ENCODE assay signal across 9 mouse cellular contexts in the genomic region with DNA sequence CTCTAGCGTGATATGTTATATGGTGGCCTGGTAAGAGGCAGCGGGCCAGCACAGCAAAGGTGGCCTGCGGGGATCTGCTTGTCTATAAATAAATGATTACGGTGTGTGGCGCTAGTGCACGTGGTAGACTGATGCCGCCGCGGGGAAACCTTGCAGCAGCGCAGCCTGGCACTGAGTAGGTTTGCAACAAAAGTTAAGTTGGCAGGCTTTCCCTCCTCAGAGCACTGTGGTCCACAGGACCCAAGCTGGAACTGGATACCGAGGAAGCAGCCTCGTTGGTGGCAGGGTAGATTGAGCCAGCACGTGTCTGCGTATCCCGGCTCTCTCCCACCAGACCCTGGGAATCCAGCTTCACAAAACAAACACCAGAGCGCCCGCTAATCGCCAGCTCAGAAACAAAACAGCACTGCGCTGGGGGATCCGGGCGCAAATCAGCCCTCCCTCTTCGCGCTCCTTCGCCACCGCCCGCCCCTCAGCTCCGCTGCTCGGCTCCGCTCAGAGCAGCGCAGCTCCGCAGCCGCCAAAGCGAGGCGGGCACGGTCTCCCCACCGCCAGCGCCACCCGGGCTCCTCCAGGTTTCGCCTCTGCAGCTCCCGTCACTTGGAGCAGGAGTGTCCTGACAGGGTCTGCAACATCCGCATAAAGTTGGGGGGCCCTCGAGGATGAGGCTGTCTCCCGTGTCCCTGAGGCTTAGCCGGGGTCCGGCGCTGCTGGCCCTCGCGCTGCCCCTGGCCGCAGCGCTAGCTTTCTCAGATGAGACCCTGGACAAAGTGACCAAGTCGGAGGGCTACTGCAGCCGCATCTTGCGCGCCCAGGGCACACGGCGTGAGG. TPM values are rescaled to one million over a fixed set of nuclear protein-coding genes. Genes with fewer than 3 reads are reported as not detected.
DNase-seq lines count a peak whose midpoint lies in the region; ATAC-seq lines count a peak whose summit lies in the region.
"Had no signal": no experiment of that assay in that cellular context is flagged by ENCODE, and none has a peak within 500 bp of the region (broad histone marks: within the 10 kb centered on the region; RNA-seq: fewer than 3 reads in every experiment).

A gene (plus strand): TSS at position 332 of the 831 bp plus-strand sequence.

- peak; percentile 95 for ATAC-seq in hindbrain, embryonic 16.5 days

- no peaks in the 10 kb centered on the region for H3K36me3 ChIP-seq in hindbrain, embryonic 16.5 days (ENCODE audit: control insufficient read depth, insufficient read depth, low read length)
- no peaks in the 10 kb centered on the region for H3K36me3 ChIP-seq in limb, embryonic 10.5 days

- intact Hi-C loops in gastrocnemius, postnatal 14 days (cut with DNase I; ENCODE audit: low total_unique reads) = no loop called here

- peak; percentile 27 for DNase-seq in adrenal gland, postnatal 25 days
- DNase-seq in embryo, embryonic 10 days (ENCODE audit: low spot score) = peak; percentile 81
- DNase-seq in gastrocnemius, postnatal 14 days = peak; percentile 38
- DNase-seq in limb, embryonic 10.5 days (ENCODE audit: low spot score) = peak; percentile 79
- DNase-seq in mesoderm, embryonic 11.5 days (ENCODE audit: low read depth, low spot score) = peak; percentile 76
- peak; percentile 52 for DNase-seq in skeletal muscle tissue, adult 2 months (ENCODE audit: low read depth, low spot score)
- DNase-seq in adipocyte (ENCODE audit: low spot score) = no peak

- peak within 1 kb of the TSS; percentile 72 for H3K27ac ChIP-seq in hindbrain, embryonic 16.5 days (ENCODE audit: low read depth, low read length)
- peak within 1 kb of the TSS; percentile 80 for H3K27ac ChIP-seq in limb, embryonic 10.5 days

- peak within 1 kb of the TSS; percentile 60 for H3K4me3 ChIP-seq in hindbrain, embryonic 16.5 days (ENCODE audit: low read length)
- peak within 1 kb of the TSS; percentile 66 for H3K4me3 ChIP-seq in limb, embryonic 10.5 days
- H3K4me3 ChIP-seq: erythroblast, embryonic 14.5 days had no signal

- peaks cover 5% of the 10 kb centered on the region for H3K9me3 ChIP-seq in hindbrain, embryonic 16.5 days (ENCODE audit: control insufficient read depth, low read length)
- H3K9me3 ChIP-seq in limb, embryonic 10.5 days (replicated peaks) = no peaks in the 10 kb centered on the region

- WGBS in hindbrain, embryonic 16.5 days = under 1% methylated on average over 56 of the region's 56 CpGs
- under 1% methylated on average over 56 of the region's 56 CpGs for WGBS in limb, embryonic 10.5 days

- H3K27me3 ChIP-seq in hindbrain, embryonic 16.5 days (replicated peaks; ENCODE audit: control insufficient read depth, insufficient read depth, low read length) = no peaks in the 10 kb centered on the region; the same call in 1 of the 2 replicates
- peaks cover 59% of the 10 kb centered on the region for H3K27me3 ChIP-seq in limb, embryonic 10.5 days (ENCODE audit: low read depth, poor library complexity, severe bottlenecking)

- peak within 1 kb of the TSS; percentile 66 for H3K9ac ChIP-seq in hindbrain, embryonic 16.5 days (ENCODE audit: low read depth, low read length)

- H3K4me2 ChIP-seq in hindbrain, embryonic 16.5 days (ENCODE audit: low read length) = peak within 1 kb of the TSS; percentile 95

- H3K4me1 ChIP-seq in hindbrain, embryonic 16.5 days (ENCODE audit: control insufficient read depth, insufficient read depth, low read depth, low read length) = peaks cover 8% of the 10 kb centered on the region
- peaks cover 22% of the 10 kb centered on the region for H3K4me1 ChIP-seq in limb, embryonic 10.5 days

RNA-seq across cellular contexts. Expression of the gene that starts here (rescaled TPM):
- 7.9 and 8.9 TPM in 2 replicates for total RNA-seq in adrenal gland, postnatal 25 days (2021)
- 1 to 10 TPM; 3.1 to 3.8 TPM for total RNA-seq in gastrocnemius, postnatal 14 days (2021)
- polyA plus RNA-seq in hindbrain, embryonic 16.5 days (2015; fragmentation: Nextera tagmentation; extraction: Ambion mirVana) = 64.3 and 77.1 TPM in 2 replicates
- polyA plus RNA-seq in limb, embryonic 10.5 days (2016; fragmentation: Nextera tagmentation; extraction: Ambion mirVana) = 3.0 and 3.2 TPM in 2 replicates
- polyA plus RNA-seq: erythroblast, embryonic 14.5 days had no signal

Comparison
In these comparisons a context has a peak if more than half of its experiments do, and no peak if none do; other contexts are left out.
1. RNA of the gene that starts here (polyA plus RNA-seq): 64.3 to 77.1 TPM in hindbrain, embryonic 16.5 days; 3.0 to 3.2 TPM in limb, embryonic 10.5 days; every median in the first group is over 10 times any median in the second.